Mouse (Mus musculus): ENCODE results near the gene Igfbp5. TPM values are rescaled to one million over a fixed set of nuclear protein-coding genes. Genes with fewer than 3 reads are reported as not detected.
A peak's percentile ranks its signal among the peaks of the same experiment; 100 is the strongest.

Igfbp5 gene
- total RNA-seq, 2 experiments from 2014 or later, result 248 to 267 TPM

- intact Hi-C loops (cut with DNase I), result loop anchor here (5.0 kb wide), 1 partner anchor 45 kb away; no protein-coding TSS in a partner anchor
- Histone ChIP-seq H3K27ac (no peak overlapping the region), H3K4me3 (no peak overlapping the region)
- TF ChIP-seq CTCF (IDR thresholded peaks at IDR 0.05), result no peak
- DNase-seq, result no peak
Observed at GRCm38 (mm10) chr1:72827411-72828315, 47.0 kb downstream of the Igfbp5 start.

- no peak overlapping the region for H3K27ac ChIP-seq
- no peak overlapping the region for H3K4me3 ChIP-seq
- no peak for DNase-seq
- no peak for TF ChIP-seq CTCF (IDR thresholded peaks at IDR 0.05)
- intact Hi-C loops (cut with DNase I), result loop anchor here (5.0 kb wide), 1 partner anchor 45 kb away; no protein-coding TSS in a partner anchor
Observed at GRCm38 (mm10) chr1:72826931-72827330, 47.8 kb downstream of the Igfbp5 start.

GRCm38 (mm10) chr1:72826446-72826845 is 48.2 kb downstream of the Igfbp5 start:
- no peak for TF ChIP-seq CTCF (IDR thresholded peaks at IDR 0.05)
- Histone ChIP-seq H3K27ac (no peak overlapping the region), H3K4me3 (no peak overlapping the region)
- no peak for DNase-seq
- intact Hi-C loops (cut with DNase I), result loop anchor here (5.0 kb wide), 1 partner anchor 44 kb away; no protein-coding TSS in a partner anchor

- TF ChIP-seq CTCF (IDR thresholded peaks at IDR 0.05), result no peak
- intact Hi-C loops (cut with DNase I), result loop anchor here (5.0 kb wide), 1 partner anchor 44 kb away; no protein-coding TSS in a partner anchor
Observed at GRCm38 (mm10) chr1:72825921-72826320, 48.8 kb downstream of the Igfbp5 start.

GRCm38 (mm10) chr1:72825286-72825685 is 49.4 kb downstream of the Igfbp5 start:
- Histone ChIP-seq H3K27ac (no peak overlapping the region), H3K4me3 (peak overlapping the region; percentile 70)
- intact Hi-C loops (cut with DNase I), result loop anchor here (5.0 kb wide), 1 partner anchor 43 kb away; no protein-coding TSS in a partner anchor
- DNase-seq, result peak; percentile 65
- TF ChIP-seq CTCF (IDR thresholded peaks at IDR 0.05), result no peak

More at GRCm38 (mm10) chr1:72825921-72826320, 48.8 kb downstream of the Igfbp5 start:
- DNase-seq, result no peak
- Histone ChIP-seq H3K4me3 (no peak overlapping the region), H3K27ac (no peak overlapping the region)

- intact Hi-C loops (cut with DNase I), result loop anchor here (5.0 kb wide), 1 partner anchor 42 kb away; no protein-coding TSS in a partner anchor
- no peak for TF ChIP-seq CTCF (IDR thresholded peaks at IDR 0.05)
- DNase-seq, result no peak
- Histone ChIP-seq H3K4me3 (peak overlapping the region; percentile 70), H3K27ac (no peak overlapping the region)
Observed at GRCm38 (mm10) chr1:72824707-72825101, 50.0 kb downstream of the Igfbp5 start.

GRCm38 (mm10) chr1:72823751-72824706 is 50.7 kb downstream of the Igfbp5 start, which contains the start of gene Igfbp2:
Gene Igfbp2, plus strand, starts transcription at chr1:72824503.
- DNase-seq, result peak; percentile 30
- intact Hi-C loops (cut with DNase I), result no loop called here
- Histone ChIP-seq H3K4me3 (peak within 1 kb of the TSS; percentile 70), H3K27ac (no peak within 1 kb of the TSS)
- TF ChIP-seq CTCF (IDR thresholded peaks at IDR 0.05), result no peak

- intact Hi-C loops (cut with DNase I), result no loop called here
- TF ChIP-seq CTCF (IDR thresholded peaks at IDR 0.05), result no peak
- no peak overlapping the region for H3K27ac ChIP-seq
- no peak overlapping the region for H3K4me3 ChIP-seq
- no peak for DNase-seq
Observed at GRCm38 (mm10) chr1:72822893-72823292, 51.8 kb downstream of the Igfbp5 start.

GRCm38 (mm10) chr1:72819995-72820394 is 54.7 kb downstream of the Igfbp5 start:
- no peak for DNase-seq
- no peak overlapping the region for H3K27ac ChIP-seq
- intact Hi-C loops (cut with DNase I), result no loop called here
- TF ChIP-seq CTCF (IDR thresholded peaks at IDR 0.05), result no peak
- H3K4me3 ChIP-seq, result no peak overlapping the region

GRCm38 (mm10) chr1:72815616-72816015 is 59.1 kb downstream of the Igfbp5 start:
- intact Hi-C loops (cut with DNase I), result no loop called here
- no peak for TF ChIP-seq CTCF (IDR thresholded peaks at IDR 0.05)
- DNase-seq, result no peak
- H3K4me3 ChIP-seq, result no peak overlapping the region
- no peak overlapping the region for H3K27ac ChIP-seq

- no peak for DNase-seq
- H3K27ac ChIP-seq, result no peak overlapping the region
- no peak for TF ChIP-seq CTCF (IDR thresholded peaks at IDR 0.05)
- H3K4me3 ChIP-seq, result no peak overlapping the region
- intact Hi-C loops (cut with DNase I), result no loop called here
Observed at GRCm38 (mm10) chr1:72815184-72815583, 59.5 kb downstream of the Igfbp5 start.

Measured in gastrocnemius, adult 2 months (tissue).